Mouse (Mus musculus) CD4-positive naive resting alpha-beta T cell, adult 57 days (primary cell): Measurements from ENCODE around the gene Slc1a1. TPM values are rescaled to one million over a fixed set of nuclear protein-coding genes. Genes with fewer than 3 reads are reported as not detected.

ENCODE experiments used
- total RNA-seq: library from RNA; stranded (reverse); gene quantifications from one replicate; pipeline ENCODE4 v1.2.4, GENCODE M21; 2023

Slc1a1 gene
- total RNA-seq: not detected

DNA sequence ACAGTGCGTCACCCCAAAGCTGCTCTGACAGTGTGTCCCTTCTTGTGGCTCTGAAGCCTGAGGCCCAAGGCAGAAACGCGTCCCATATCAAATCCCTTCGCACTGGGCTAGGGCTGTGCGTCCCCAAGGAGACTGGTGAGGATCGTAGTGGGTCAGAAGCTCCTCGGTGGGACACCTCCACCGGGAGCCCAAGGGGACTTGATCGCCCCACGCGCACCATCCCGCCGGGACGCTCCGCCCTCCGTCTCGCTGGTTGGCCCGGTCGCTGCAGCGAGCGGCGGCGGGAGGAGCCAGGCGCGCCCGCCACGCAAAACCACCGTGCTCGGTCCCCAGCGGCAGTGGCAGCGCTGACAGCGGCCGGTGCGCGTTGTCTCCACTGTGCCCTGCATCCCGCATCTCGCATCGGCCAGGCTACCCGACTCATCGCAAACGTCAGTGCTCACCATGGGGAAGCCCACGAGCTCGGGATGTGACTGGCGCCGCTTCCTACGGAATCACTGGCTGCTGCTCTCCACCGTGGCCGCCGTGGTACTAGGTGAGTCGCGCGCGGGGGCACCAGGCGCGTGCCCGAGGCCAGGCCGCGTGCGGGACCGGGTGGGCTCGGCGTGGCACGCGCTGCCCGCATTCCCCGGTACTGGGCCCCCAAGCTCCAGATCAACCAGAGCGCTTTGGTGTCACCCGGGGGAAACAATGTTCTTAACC is at the start of gene Slc1a1:
TSS of gene Slc1a1 (plus strand) at position 252 of the 702 bp plus-strand sequence.

Other genes starting within 250 kb of the Slc1a1 start
- gene Glis3, start 155.0 kb upstream of the Slc1a1 start, total RNA-seq: 6.8 TPM
- 16.3 TPM for gene Plpp6, start 128.9 kb downstream of the Slc1a1 start, total RNA-seq
- gene 4430402I18Rik, start 132.8 kb downstream of the Slc1a1 start, total RNA-seq: 2.7 TPM
- gene Cdc37l1, start 155.3 kb downstream of the Slc1a1 start, total RNA-seq: 52.6 TPM
- gene Ak3, start 212.9 kb downstream of the Slc1a1 start, total RNA-seq: 15.0 TPM